Mouse (Mus musculus): ENCODE results near the gene Cog8.

- TF ChIP-seq CHD2 (IDR thresholded peaks at IDR 0.05; ENCODE audit: low read depth, low read length) = no peak
- TF ChIP-seq ZNF384 (IDR thresholded peaks at IDR 0.05; ENCODE audit: low read depth, low read length) = no peak
- no peak for TF ChIP-seq HCFC1 (IDR thresholded peaks at IDR 0.05; ENCODE audit: borderline replicate concordance, insufficient read depth, low read length)
- no peak for TF ChIP-seq MAFK (IDR thresholded peaks at IDR 0.05; ENCODE audit: insufficient read depth, low read depth, low read length)
Measured at GRCm38 (mm10) chr8:107035641-107036040, 20.8 kb downstream of the Cog8 start.
